Mouse (Mus musculus) midbrain, embryonic 16.5 days (tissue): ENCODE measurements around the gene Usp16. TPM values are rescaled to one million over a fixed set of nuclear protein-coding genes. Genes with fewer than 3 reads are reported as not detected.

Experiments used
- ATAC-seq: fragments of 200-750 bp; cut with Nextera tagmentation; 2 replicates; pipeline ENCODE4 v1.8.0; 2017; ENCODE audit warnings: moderate TSS enrichment
- H3K27ac ChIP-seq: fragments of 300-500 bp; sonication (generic); 2 replicates; pipeline ENCODE4 v1.5.1; 2014; ENCODE audit warnings: mild to moderate bottlenecking, low read length, mixed read lengths
- H3K27me3 ChIP-seq: fragments of 300-500 bp; sonication (generic); 2 replicates; pipeline ENCODE4 v1.6.1; 2014; ENCODE audit warnings: low read depth, low read length, mixed read lengths; ENCODE audit not compliant: control insufficient read depth, insufficient read depth
- H3K36me3 ChIP-seq: fragments of 300-500 bp; sonication (generic); 2 replicates; pipeline ENCODE4 v1.6.1; 2014; ENCODE audit warnings: mild to moderate bottlenecking, low read length, moderate library complexity, mixed read lengths; ENCODE audit not compliant: control insufficient read depth, insufficient read depth
- H3K4me1 ChIP-seq: fragments of 300-500 bp; sonication (generic); 2 replicates; pipeline ENCODE4 v1.6.1; 2014; ENCODE audit warnings: mild to moderate bottlenecking, low read length, mixed read lengths; ENCODE audit not compliant: control insufficient read depth, insufficient read depth
- H3K4me2 ChIP-seq: fragments of 300-500 bp; sonication (generic); 2 replicates; pipeline ENCODE4 v1.6.1; 2014; ENCODE audit warnings: mild to moderate bottlenecking, low read length, mixed read lengths
- H3K4me3 ChIP-seq: fragments of 300-500 bp; sonication (generic); 2 replicates; pipeline ENCODE4 v1.5.1; 2014; ENCODE audit warnings: low read depth, mild to moderate bottlenecking, low read length, moderate library complexity, mixed read lengths
- H3K9ac ChIP-seq: fragments of 300-500 bp; sonication (generic); 2 replicates; pipeline ENCODE4 v1.6.1; 2014; ENCODE audit warnings: low read depth, low read length, mixed read lengths
- H3K9me3 ChIP-seq: fragments of 300-500 bp; sonication (generic); replicated peaks from 2 replicates; pipeline ENCODE4 v1.6.1; 2014; ENCODE audit warnings: mild to moderate bottlenecking, low read length, mixed read lengths; ENCODE audit not compliant: control insufficient read depth, poor library complexity, severe bottlenecking
- WGBS: fragments of 180-500 bp; shearing (Covaris S2); extraction: QIAGEN DNeasy Blood & Tissue Kit; methylation state at CpG from one replicate; pipeline ENCODE4 v1.1.7; 2014; 5-methylcytosine and 5-hydroxymethylcytosine counted together
- polyA plus RNA-seq: library from polyadenylated mRNA; unstranded; fragments of >200 nt; fragmentation: Nextera tagmentation; extraction: Ambion mirVana; gene quantifications from 2 replicates; pipeline ENCODE4 v1.2.1, GENCODE M21; 2015

Gene Usp16
- polyA plus RNA-seq, 1 experiment from 2014 or later, result 44.4 TPM

DNA sequence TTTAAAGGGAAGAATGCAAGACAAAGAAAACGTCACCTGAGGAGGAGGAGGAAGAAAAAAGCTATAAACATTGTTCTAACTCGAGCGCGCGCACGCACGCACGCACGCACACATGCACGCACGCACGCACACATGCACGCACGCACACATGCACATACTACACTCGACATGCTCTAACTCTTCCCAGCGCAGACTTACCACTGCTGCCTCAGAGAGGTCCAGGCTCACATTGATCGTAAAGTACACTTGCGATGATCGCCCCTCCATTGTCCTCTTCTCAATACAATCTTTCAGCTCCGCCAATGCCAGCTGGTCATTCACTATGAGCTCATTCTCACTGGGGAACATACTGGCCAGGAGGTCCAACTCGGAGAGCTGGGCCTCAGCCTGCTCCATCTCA, 17.4 kb upstream of the Usp16 start:
- no peak for ATAC-seq
- WGBS, result 95% methylated on average over 21 of the region's 21 CpGs
- H3K4me2 ChIP-seq, result no peak overlapping the region
- no peak overlapping the region for H3K27ac ChIP-seq
- no peaks in the 10 kb centered on the region for H3K36me3 ChIP-seq
- peaks cover 15% of the 10 kb centered on the region for H3K4me1 ChIP-seq
- H3K9me3 ChIP-seq, result no peaks in the 10 kb centered on the region
- H3K9ac ChIP-seq, result no peak overlapping the region
- no peak overlapping the region for H3K4me3 ChIP-seq
- no peaks in the 10 kb centered on the region for H3K27me3 ChIP-seq

DNA sequence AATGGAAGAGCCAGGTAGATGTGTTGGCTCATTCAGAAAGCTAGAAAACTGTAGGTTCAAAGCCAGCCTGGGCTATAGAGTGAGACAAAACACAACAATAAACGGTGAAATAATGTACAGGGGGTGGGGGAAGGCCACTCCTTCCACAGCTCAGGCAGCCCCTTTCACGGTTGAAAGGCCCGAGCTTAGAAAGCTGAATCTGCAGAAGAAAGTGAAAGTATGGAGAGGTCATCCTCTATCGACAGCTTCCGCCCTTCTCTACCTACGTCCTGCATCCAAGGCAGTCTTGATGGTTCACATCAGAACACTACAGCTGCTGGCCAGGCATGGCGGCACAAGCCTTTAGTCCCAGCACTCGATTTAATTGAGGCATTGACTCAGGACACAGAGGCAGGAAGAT, 15.8 kb upstream of the Usp16 start:
- H3K9ac ChIP-seq, result no peak overlapping the region
- no peak overlapping the region for H3K27ac ChIP-seq
- H3K9me3 ChIP-seq, result no peaks in the 10 kb centered on the region
- H3K36me3 ChIP-seq, result no peaks in the 10 kb centered on the region
- H3K4me1 ChIP-seq, result peaks cover 15% of the 10 kb centered on the region
- H3K4me3 ChIP-seq, result no peak overlapping the region
- H3K4me2 ChIP-seq, result no peak overlapping the region
- no peak for ATAC-seq
- 87% methylated on average over 8 of the region's 8 CpGs for WGBS
- no peaks in the 10 kb centered on the region for H3K27me3 ChIP-seq

DNA sequence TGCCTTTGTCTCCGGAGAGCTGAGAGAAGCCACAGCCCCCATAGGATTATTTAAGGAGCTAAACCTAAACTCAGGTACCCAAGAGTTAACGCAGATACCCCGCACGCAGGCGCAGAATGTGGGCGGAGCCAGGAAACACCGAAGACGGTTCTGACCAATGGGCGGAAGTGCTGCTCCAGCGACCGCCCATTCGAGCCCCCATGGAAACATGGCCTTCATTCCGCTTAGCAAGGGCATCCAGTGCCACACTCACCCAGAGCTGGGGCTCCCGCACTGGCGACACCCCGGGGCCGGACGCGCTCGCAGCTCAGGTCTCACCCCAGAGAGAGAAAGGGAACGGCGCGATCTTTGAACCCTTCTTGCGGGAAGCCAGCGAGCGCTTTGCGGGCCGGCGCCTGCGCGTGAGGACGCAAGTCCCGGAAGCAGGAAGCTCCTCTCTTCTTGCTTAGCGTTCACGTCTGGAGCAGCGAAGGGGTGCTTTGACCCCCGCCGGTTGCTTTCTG, 14.3 kb upstream of the Usp16 start, which contains the start of gene Rwdd2b:
Rwdd2b (minus strand) TSS at position 390 of the 503 bp plus-strand sequence.
- H3K9me3 ChIP-seq, result no peaks in the 10 kb centered on the region
- WGBS, result 1% methylated on average over 38 of the region's 38 CpGs
- H3K27ac ChIP-seq, result peak within 1 kb of the TSS; percentile 97
- no peaks in the 10 kb centered on the region for H3K36me3 ChIP-seq
- H3K9ac ChIP-seq, result peak within 1 kb of the TSS; percentile 95
- peak within 1 kb of the TSS; percentile 84 for H3K4me3 ChIP-seq
- peak; percentile 97 for ATAC-seq
- H3K4me1 ChIP-seq, result peaks cover 15% of the 10 kb centered on the region
- H3K4me2 ChIP-seq, result peak within 1 kb of the TSS; percentile 83
- no peaks in the 10 kb centered on the region for H3K27me3 ChIP-seq

DNA sequence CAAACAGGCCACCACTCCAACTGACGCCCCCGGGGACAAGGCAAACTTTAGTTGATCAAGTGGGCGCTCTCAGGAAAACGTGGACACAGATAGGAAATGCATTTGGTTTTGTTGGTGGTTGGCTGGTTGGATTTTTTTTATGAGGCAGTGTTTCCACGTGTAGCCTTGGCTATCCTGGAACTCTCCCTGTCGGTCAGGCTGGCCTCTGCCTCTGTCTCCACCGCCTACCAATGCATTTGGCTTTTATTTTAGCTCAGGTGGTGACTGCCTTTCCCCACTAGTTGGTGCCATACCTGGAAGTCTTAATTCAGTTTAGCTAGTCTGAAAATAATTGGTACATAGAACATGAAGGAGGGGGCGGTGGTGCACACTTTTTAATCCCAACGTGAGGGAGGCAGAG, 13.4 kb upstream of the Usp16 start:
- Histone ChIP-seq H3K4me3 (peak overlapping the region; percentile 84), H3K27me3 (no peaks in the 10 kb centered on the region), H3K27ac (no peak overlapping the region), H3K36me3 (no peaks in the 10 kb centered on the region), H3K4me2 (peak overlapping the region; percentile 83), H3K9me3 (no peaks in the 10 kb centered on the region), H3K4me1 (peaks cover 15% of the 10 kb centered on the region), H3K9ac (peak overlapping the region; percentile 95; the same call in 1 of the 2 replicates)
- ATAC-seq, result no peak
- WGBS, result 25% methylated on average over 9 of the region's 9 CpGs

DNA sequence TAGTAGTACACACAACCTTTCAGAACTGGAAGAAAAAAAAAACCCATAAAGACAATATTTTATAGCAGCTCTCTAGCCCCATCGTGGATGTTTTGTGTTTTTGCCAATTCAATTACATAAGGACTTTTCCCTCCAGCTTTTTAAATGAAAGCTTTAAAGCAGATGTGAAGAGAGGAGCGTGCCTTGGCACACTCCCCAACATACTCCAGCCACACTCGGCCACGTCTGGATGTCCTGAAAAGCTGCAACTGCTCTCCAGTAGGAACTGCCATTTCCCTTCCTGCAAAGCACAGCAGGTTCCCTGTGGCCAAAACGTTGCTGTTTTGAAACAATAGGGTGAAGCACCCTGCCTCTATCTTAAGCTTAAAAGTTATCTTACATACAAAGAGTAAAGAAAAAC, 12.2 kb upstream of the Usp16 start:
- no peaks in the 10 kb centered on the region for H3K27me3 ChIP-seq
- no peaks in the 10 kb centered on the region for H3K9me3 ChIP-seq
- peaks cover 15% of the 10 kb centered on the region for H3K4me1 ChIP-seq
- WGBS, result 63% methylated on average over 5 of the region's 5 CpGs
- H3K4me2 ChIP-seq, result no peak overlapping the region
- H3K36me3 ChIP-seq, result no peaks in the 10 kb centered on the region
- H3K4me3 ChIP-seq, result no peak overlapping the region
- H3K9ac ChIP-seq, result no peak overlapping the region
- no peak overlapping the region for H3K27ac ChIP-seq
- no peak for ATAC-seq

DNA sequence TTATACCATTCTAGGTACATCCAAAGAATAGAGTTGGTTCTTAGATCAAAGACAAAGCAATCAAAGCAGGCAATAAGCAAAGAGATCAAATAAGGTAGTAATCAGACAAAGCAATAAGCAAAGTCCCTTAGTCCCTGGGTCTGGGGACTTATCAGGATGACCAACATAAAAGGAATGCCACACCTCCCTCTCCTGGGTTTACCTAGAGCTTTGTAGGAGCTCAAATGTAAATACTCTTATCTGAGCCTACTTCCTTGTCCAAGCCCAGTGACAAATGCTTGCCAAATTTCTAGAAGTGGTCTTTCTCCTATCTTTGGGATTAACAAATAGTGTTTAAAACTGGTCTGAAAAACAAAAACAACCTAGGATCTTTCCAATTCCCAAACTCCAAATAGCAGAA, 11.3 kb upstream of the Usp16 start:
- Histone ChIP-seq H3K36me3 (no peaks in the 10 kb centered on the region), H3K27ac (no peak overlapping the region), H3K9ac (no peak overlapping the region), H3K4me1 (peaks cover 15% of the 10 kb centered on the region), H3K27me3 (no peaks in the 10 kb centered on the region), H3K4me2 (no peak overlapping the region), H3K4me3 (no peak overlapping the region), H3K9me3 (no peaks in the 10 kb centered on the region)
- no peak for ATAC-seq

DNA sequence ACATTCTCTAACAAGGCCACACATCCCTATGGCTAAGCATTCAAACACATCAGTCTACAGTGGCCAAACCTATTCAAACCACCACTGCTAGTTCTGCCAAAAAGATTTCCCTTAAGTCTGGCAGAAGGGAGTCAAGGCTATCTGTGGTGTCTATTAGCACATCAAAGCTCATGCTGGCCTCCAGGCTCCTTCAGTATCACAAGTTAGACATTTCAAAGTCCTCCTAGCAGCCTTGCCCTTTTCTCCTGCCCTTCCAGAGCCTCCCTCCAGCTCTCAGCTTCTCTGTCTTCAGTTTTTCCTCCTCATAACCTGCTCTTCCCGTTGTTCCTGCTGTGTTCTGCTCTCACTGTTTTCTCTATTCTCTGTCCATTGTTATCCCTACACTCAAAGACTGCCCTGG, 10.4 kb upstream of the Usp16 start:
- Histone ChIP-seq H3K4me1 (peaks cover 15% of the 10 kb centered on the region), H3K9me3 (no peaks in the 10 kb centered on the region), H3K4me3 (no peak overlapping the region), H3K27ac (no peak overlapping the region), H3K4me2 (no peak overlapping the region), H3K9ac (no peak overlapping the region), H3K27me3 (no peaks in the 10 kb centered on the region), H3K36me3 (no peaks in the 10 kb centered on the region)
- 59% methylated on average over 1 of the region's 1 CpGs for WGBS
- no peak for ATAC-seq

DNA sequence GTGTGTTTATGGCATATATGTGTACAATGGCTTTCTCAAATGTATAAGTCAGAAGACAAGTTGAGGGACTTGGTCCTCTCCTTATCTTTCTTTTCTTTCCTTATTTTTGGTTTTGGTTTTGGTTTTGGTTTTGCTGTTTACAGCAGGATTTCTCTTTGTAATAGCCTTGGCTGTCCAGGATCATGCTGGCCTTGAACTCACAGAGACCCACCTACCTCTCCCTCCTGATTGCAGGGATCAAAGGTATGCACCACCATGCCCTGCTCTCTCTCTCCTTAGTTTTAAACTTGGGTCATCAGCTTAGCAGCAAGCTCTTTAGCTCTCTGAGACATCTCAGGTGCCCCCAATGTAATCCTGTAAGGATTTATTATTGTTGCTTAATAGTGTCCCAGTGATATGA, 9.4 kb upstream of the Usp16 start:
- H3K9ac ChIP-seq, result no peak overlapping the region
- H3K27ac ChIP-seq, result no peak overlapping the region
- H3K27me3 ChIP-seq, result no peaks in the 10 kb centered on the region
- no peaks in the 10 kb centered on the region for H3K36me3 ChIP-seq
- H3K4me2 ChIP-seq, result no peak overlapping the region
- H3K4me3 ChIP-seq, result no peak overlapping the region
- no peak for ATAC-seq
- no peaks in the 10 kb centered on the region for H3K9me3 ChIP-seq
- H3K4me1 ChIP-seq, result peaks cover 10% of the 10 kb centered on the region

DNA sequence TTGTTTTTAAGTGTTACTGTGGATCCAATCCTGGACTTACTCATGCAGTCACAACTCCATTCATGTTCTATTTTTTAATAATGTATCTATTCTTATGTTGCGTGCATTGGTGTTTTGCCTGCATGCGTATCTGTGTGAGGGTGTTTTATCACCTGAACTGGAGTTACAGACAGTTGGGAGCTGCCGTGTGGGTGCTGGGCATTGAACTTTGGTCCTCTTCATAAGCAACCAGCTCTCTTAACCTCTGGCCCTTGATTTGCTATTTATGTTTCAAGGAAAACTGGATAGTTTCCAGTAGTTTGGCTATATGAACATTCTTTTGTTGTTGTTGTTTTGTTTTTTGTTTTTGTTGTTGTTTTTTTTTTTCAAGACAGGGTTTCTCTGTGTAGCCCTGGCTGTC, 9.0 kb upstream of the Usp16 start:
- Histone ChIP-seq H3K9ac (no peak overlapping the region), H3K9me3 (no peaks in the 10 kb centered on the region), H3K4me1 (peaks cover 10% of the 10 kb centered on the region), H3K4me3 (no peak overlapping the region), H3K27ac (no peak overlapping the region), H3K4me2 (no peak overlapping the region), H3K27me3 (no peaks in the 10 kb centered on the region), H3K36me3 (no peaks in the 10 kb centered on the region)
- 95% methylated on average over 3 of the region's 3 CpGs for WGBS
- no peak for ATAC-seq
